Mouse (Mus musculus): Measurements from ENCODE around the gene Mnt. TPM values are rescaled to one million over a fixed set of nuclear protein-coding genes. Genes with fewer than 3 reads are reported as not detected.

Gene Mnt
- total and polyA plus RNA-seq, 3 experiments = 4.6 to 117 (median 19.6) TPM

GRCm38 (mm10) chr11:74864421-74864820 lies 33.7 kb downstream of the Mnt start:
- ATAC-seq (ENCODE audit: extremely low read depth, insufficient number of reproducible peaks, low FRiP score, poor library complexity, severe bottlenecking) (no peak), DNase-seq (ENCODE audit: low spot score) (no peak)
- Histone ChIP-seq H3K4me1 (ENCODE audit: insufficient read depth, low read depth, low read length) (no peaks in the 10 kb centered on the region; the same call in 1 of the 2 replicates), H3K27me3 (ENCODE audit: insufficient read depth, low read length) (no peaks in the 10 kb centered on the region), H3K9me3 (replicated peaks) (no peaks in the 10 kb centered on the region), H3K36me3 (replicated peaks) (peaks cover 93% of the 10 kb centered on the region), H3K4me3 (ENCODE audit: low read depth, low read length) (no peak overlapping the region)
- TF ChIP-seq GATA2 (IDR thresholded peaks at IDR 0.05; ENCODE audit: borderline replicate concordance, low read depth, low read length) (no peak), GATA1 (IDR thresholded peaks at IDR 0.05; ENCODE audit: borderline replicate concordance, low read length) (no peak), TAL1 (conservative IDR thresholded peaks at IDR 0.05; ENCODE audit: low read depth, low read length) (no peak), POLR2AphosphoS5 (IDR thresholded peaks at IDR 0.05; ENCODE audit: insufficient replicate concordance, low read depth, low read length) (no peak), CTCF (IDR thresholded peaks at IDR 0.05; ENCODE audit: low read depth, low read length) (no peak)

- no peak for DNase-seq (ENCODE audit: low spot score)
- Histone ChIP-seq H3K36me3 (replicated peaks) (peaks cover 93% of the 10 kb centered on the region), H3K27me3 (ENCODE audit: insufficient read depth, low read length) (no peaks in the 10 kb centered on the region), H3K4me1 (ENCODE audit: insufficient read depth, low read depth, low read length) (no peaks in the 10 kb centered on the region; the same call in 1 of the 2 replicates), H3K9me3 (replicated peaks) (no peaks in the 10 kb centered on the region), H3K4me3 (ENCODE audit: low read depth, low read length) (no peak overlapping the region)
- TF ChIP-seq GATA1 (IDR thresholded peaks at IDR 0.05; ENCODE audit: borderline replicate concordance, low read length) = no peak
- no peak for TF ChIP-seq POLR2AphosphoS5 (IDR thresholded peaks at IDR 0.05; ENCODE audit: insufficient replicate concordance, low read depth, low read length)
- TF ChIP-seq CTCF (IDR thresholded peaks at IDR 0.05; ENCODE audit: low read depth, low read length) = no peak
- TF ChIP-seq GATA2 (IDR thresholded peaks at IDR 0.05; ENCODE audit: borderline replicate concordance, low read depth, low read length) = no peak
- no peak for TF ChIP-seq TAL1 (conservative IDR thresholded peaks at IDR 0.05; ENCODE audit: low read depth, low read length)
- ATAC-seq (ENCODE audit: extremely low read depth, insufficient number of reproducible peaks, low FRiP score, poor library complexity, severe bottlenecking) = no peak
Observed at GRCm38 (mm10) chr11:74865252-74865651, 34.5 kb downstream of the Mnt start.

- ATAC-seq (ENCODE audit: extremely low read depth, insufficient number of reproducible peaks, low FRiP score, poor library complexity, severe bottlenecking) (no peak), DNase-seq (ENCODE audit: low spot score) (no peak)
- TF ChIP-seq POLR2AphosphoS5 (IDR thresholded peaks at IDR 0.05; ENCODE audit: insufficient replicate concordance, low read depth, low read length) = no peak
- TF ChIP-seq CTCF (IDR thresholded peaks at IDR 0.05; ENCODE audit: low read depth, low read length) = no peak
- TF ChIP-seq GATA2 (IDR thresholded peaks at IDR 0.05; ENCODE audit: borderline replicate concordance, low read depth, low read length) = no peak
- no peak for TF ChIP-seq TAL1 (conservative IDR thresholded peaks at IDR 0.05; ENCODE audit: low read depth, low read length)
- TF ChIP-seq GATA1 (IDR thresholded peaks at IDR 0.05; ENCODE audit: borderline replicate concordance, low read length) = no peak
- H3K4me1 ChIP-seq (ENCODE audit: insufficient read depth, low read depth, low read length) = no peaks in the 10 kb centered on the region
- H3K4me3 ChIP-seq (ENCODE audit: low read depth, low read length) = no peak overlapping the region
- H3K27me3 ChIP-seq (ENCODE audit: insufficient read depth, low read length) = no peaks in the 10 kb centered on the region
- H3K36me3 ChIP-seq (replicated peaks) = peaks cover 90% of the 10 kb centered on the region
- H3K9me3 ChIP-seq (replicated peaks) = no peaks in the 10 kb centered on the region
Observed at GRCm38 (mm10) chr11:74866640-74867039, 35.9 kb downstream of the Mnt start.

GRCm38 (mm10) chr11:74867181-74867580 lies 36.5 kb downstream of the Mnt start:
- no peak for TF ChIP-seq GATA1 (IDR thresholded peaks at IDR 0.05; ENCODE audit: borderline replicate concordance, low read length)
- TF ChIP-seq TAL1 (conservative IDR thresholded peaks at IDR 0.05; ENCODE audit: low read depth, low read length) = no peak
- TF ChIP-seq CTCF (IDR thresholded peaks at IDR 0.05; ENCODE audit: low read depth, low read length) = no peak
- TF ChIP-seq POLR2AphosphoS5 (IDR thresholded peaks at IDR 0.05; ENCODE audit: insufficient replicate concordance, low read depth, low read length) = no peak
- no peak for TF ChIP-seq GATA2 (IDR thresholded peaks at IDR 0.05; ENCODE audit: borderline replicate concordance, low read depth, low read length)
- no peaks in the 10 kb centered on the region for H3K27me3 ChIP-seq (ENCODE audit: insufficient read depth, low read length)
- H3K4me1 ChIP-seq (ENCODE audit: insufficient read depth, low read depth, low read length) = no peaks in the 10 kb centered on the region
- H3K4me3 ChIP-seq (ENCODE audit: low read depth, low read length) = no peak overlapping the region
- no peak for DNase-seq (ENCODE audit: low spot score)
- H3K9me3 ChIP-seq (replicated peaks) = no peaks in the 10 kb centered on the region
- no peak for ATAC-seq (ENCODE audit: extremely low read depth, insufficient number of reproducible peaks, low FRiP score, poor library complexity, severe bottlenecking)
- H3K36me3 ChIP-seq (replicated peaks) = peaks cover 88% of the 10 kb centered on the region

GRCm38 (mm10) chr11:74868046-74868760 lies 37.5 kb downstream of the Mnt start:
- Histone ChIP-seq H3K9me3 (replicated peaks) (no peaks in the 10 kb centered on the region), H3K27me3 (ENCODE audit: insufficient read depth, low read length) (no peaks in the 10 kb centered on the region), H3K4me1 (ENCODE audit: insufficient read depth, low read depth, low read length) (no peaks in the 10 kb centered on the region), H3K4me3 (ENCODE audit: low read depth, low read length) (no peak overlapping the region), H3K36me3 (replicated peaks) (peaks cover 79% of the 10 kb centered on the region)
- TF ChIP-seq CTCF (IDR thresholded peaks at IDR 0.05; ENCODE audit: low read depth, low read length) (no peak), POLR2AphosphoS5 (IDR thresholded peaks at IDR 0.05; ENCODE audit: insufficient replicate concordance, low read depth, low read length) (no peak), GATA1 (IDR thresholded peaks at IDR 0.05; ENCODE audit: borderline replicate concordance, low read length) (no peak), GATA2 (IDR thresholded peaks at IDR 0.05; ENCODE audit: borderline replicate concordance, low read depth, low read length) (no peak), TAL1 (conservative IDR thresholded peaks at IDR 0.05; ENCODE audit: low read depth, low read length) (no peak)
- no peak for DNase-seq (ENCODE audit: low spot score)
- no peak for ATAC-seq (ENCODE audit: extremely low read depth, insufficient number of reproducible peaks, low FRiP score, poor library complexity, severe bottlenecking)

DNA sequence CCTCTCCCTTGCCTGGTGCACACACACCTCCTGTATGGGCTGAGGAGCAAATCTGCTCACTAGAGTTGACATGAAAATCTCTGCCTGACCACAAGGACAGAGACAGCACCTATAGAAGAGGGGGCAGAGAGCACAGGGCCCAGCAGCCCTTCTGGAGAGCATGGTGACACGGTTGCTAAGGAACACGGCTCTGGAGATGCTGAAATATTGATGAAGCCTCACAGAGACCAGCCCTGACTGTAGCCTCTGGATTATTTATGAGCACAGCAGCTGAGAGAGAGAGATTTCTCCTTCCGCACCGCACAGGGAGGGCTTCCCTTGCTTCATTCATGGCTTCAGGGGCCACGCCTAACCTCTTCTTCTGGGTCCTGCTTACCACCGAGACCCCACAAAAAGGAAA lies 38.9 kb downstream of the Mnt start:
- no peak for ATAC-seq (ENCODE audit: extremely low read depth, insufficient number of reproducible peaks, low FRiP score, poor library complexity, severe bottlenecking)

More for the DNA sequence above, 38.9 kb downstream of the Mnt start:
- no peak overlapping the region for H3K4me3 ChIP-seq (ENCODE audit: low read depth, low read length)
- H3K36me3 ChIP-seq (replicated peaks) = peaks cover 75% of the 10 kb centered on the region
- no peaks in the 10 kb centered on the region for H3K9me3 ChIP-seq (replicated peaks)
- DNase-seq (ENCODE audit: low spot score) = no peak
- H3K4me1 ChIP-seq (ENCODE audit: insufficient read depth, low read depth, low read length) = no peaks in the 10 kb centered on the region
- H3K27me3 ChIP-seq (ENCODE audit: insufficient read depth, low read length) = no peaks in the 10 kb centered on the region
- TF ChIP-seq GATA1 (IDR thresholded peaks at IDR 0.05; ENCODE audit: borderline replicate concordance, low read length) (no peak), TAL1 (conservative IDR thresholded peaks at IDR 0.05; ENCODE audit: low read depth, low read length) (no peak), GATA2 (IDR thresholded peaks at IDR 0.05; ENCODE audit: borderline replicate concordance, low read depth, low read length) (no peak), POLR2AphosphoS5 (IDR thresholded peaks at IDR 0.05; ENCODE audit: insufficient replicate concordance, low read depth, low read length) (no peak), CTCF (IDR thresholded peaks at IDR 0.05; ENCODE audit: low read depth, low read length) (no peak)

All from G1E (cell line).